Mouse (Mus musculus): ENCODE data around the gene Ube2z.
A peak's percentile ranks its signal among the peaks of the same experiment; 100 is the strongest.
"Not testable (repeated sequence)": the region's sequence is repeated elsewhere in the genome, so short reads cannot be mapped to it uniquely, and the experiment has no call there.

The Ube2z gene

GRCm38 (mm10) chr11:96065215-96065911 is at the start of gene Ube2z:
Gene Ube2z, minus strand, starts transcription at chr11:96065388.
- DNase-seq (ENCODE audit: low spot score), result peak; percentile 97

GRCm38 (mm10) chr11:96114077-96114476 is 48.9 kb upstream of the Ube2z start:
- no peak for DNase-seq (ENCODE audit: low spot score)

DNA sequence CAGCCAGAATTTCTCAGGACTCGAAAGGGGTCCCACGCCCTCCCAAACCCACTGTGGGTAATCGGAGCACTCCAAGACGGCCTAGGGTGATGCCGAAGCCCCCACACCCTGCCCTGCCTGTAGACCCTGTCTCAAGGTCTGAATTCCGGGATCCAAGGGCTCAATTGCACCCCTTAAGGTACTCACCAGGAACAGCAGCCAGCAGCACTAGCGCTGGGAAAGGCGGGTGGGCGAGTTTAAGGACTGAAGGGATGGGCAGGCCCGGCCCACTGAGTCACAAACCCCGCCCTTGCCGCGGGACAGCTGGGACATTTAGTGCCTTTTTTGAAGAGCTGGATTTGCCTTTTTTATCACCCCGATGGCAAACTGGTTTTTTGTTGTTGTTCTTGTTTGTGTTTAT is 46.6 kb upstream of the Ube2z start, which contains the start of gene Calcoco2:
Gene Calcoco2, minus strand, starts transcription at position 214 of the 400 bp plus-strand sequence.
- DNase-seq (ENCODE audit: low spot score), result no peak

DNA sequence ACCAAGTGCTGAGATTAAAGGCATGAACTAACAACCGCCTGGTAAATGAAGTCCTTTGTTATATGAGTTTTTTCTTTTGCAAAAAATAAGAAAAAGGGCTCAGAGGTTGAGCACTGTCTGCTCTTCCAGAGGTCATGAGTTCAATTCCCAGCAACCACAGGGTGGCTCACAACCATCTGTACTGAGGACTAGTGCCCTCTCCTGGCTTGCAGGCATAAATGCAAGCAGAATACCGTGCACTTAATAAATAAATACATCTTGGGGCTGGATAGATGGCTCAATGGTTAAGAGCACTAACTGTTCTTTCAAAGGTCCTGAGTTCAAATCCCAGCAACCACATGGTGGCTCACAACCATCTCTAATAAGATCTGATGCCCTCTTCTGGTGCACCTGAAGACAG is 45.8 kb upstream of the Ube2z start:
- DNase-seq (ENCODE audit: low spot score), result not testable (repeated sequence)

DNA sequence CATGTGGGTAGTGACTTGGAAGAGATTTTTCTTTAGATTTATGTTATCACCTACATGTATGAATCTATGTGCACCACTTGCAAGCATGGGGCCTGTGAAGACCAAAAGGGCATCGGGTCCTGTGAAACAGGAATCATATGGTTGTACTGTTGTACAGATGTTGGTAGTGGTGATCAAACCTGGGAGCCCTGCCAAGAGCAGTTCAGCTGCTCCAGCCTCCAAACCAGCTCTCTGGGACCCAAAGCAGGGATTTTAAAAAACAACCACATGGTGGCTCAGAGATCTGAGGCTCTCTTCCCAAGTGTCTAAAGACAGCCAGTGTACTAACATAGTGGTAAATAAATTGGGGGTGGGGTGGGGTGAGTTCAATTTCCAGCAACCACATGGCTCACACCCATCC is 43.2 kb upstream of the Ube2z start:
- no peak for DNase-seq (ENCODE audit: low spot score)

GRCm38 (mm10) chr11:96093361-96093760 is 28.2 kb upstream of the Ube2z start:
- peak; percentile 28 for DNase-seq (ENCODE audit: low spot score)

DNA sequence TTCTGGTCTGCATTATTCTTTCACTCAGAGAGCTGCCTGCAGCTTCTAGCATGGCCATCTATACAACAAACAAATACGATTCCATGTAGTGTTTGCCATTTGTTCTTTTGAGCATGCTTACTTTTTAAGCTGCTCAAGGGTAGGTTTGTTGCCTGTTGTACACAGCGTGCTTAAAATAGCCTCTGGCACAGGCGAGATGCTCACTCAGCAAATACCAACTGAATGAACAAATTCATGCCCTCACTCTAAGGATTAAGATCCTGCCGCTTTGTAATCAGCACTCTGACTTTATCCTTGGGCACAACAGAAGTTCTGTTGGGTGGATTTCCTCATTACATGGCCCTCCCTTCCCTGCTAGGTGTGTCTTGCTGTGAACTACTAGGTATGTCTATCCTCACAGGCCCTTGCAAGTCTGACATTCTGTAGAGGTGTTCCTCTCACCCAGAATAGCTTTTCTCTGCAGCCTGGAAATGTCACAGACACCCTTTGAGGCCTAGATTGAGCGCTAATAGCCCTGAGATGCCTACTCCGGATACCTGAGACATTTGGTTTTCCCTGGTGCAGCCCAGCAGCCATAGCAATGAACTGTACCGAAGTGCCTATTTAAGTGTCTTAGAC is 27.6 kb upstream of the Ube2z start:
- DNase-seq (ENCODE audit: low spot score), result no peak

DNA sequence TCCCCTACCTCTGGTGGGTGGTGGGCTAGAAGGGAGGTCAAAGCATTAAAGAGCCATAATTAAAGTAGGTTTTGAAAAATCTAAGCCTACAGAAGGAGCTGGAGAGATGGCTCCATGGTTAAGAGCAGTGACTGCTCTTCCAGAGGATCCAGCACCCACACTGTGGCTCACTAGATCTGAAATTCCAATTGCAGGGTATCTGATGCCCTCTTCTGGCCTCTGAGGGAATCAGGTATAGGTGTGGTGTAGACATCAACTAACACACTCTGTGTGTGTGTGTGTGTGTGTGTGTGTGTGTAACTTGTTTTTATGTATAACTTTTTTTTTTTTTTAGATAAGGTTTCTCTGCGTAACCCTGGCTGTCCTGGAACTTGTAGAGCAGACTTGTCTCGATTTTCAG is 25.9 kb upstream of the Ube2z start:
- DNase-seq (ENCODE audit: low spot score), result no peak

GRCm38 (mm10) chr11:96087981-96088380 is 22.8 kb upstream of the Ube2z start:
- no peak for DNase-seq (ENCODE audit: low spot score)

DNA sequence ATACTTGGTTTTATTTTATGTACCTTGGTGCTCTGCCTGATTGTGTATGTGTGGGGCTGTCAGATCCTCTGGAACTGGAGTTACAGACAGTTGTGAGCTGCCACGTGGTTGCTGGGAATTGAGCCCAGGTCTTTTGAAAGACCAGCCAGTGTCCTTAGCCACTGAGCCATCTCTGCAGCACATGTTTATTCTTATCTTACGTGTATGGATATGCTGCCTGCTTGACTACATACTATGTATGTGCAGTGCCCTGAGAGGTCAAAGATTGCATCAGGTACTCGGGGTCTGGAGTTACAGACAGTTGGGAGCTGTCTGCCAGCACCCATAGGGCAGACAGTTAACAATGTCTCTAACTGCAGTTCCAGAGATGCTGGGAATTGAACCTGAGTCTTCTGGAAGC is 17.5 kb upstream of the Ube2z start:
- DNase-seq (ENCODE audit: low spot score), result no peak

DNA sequence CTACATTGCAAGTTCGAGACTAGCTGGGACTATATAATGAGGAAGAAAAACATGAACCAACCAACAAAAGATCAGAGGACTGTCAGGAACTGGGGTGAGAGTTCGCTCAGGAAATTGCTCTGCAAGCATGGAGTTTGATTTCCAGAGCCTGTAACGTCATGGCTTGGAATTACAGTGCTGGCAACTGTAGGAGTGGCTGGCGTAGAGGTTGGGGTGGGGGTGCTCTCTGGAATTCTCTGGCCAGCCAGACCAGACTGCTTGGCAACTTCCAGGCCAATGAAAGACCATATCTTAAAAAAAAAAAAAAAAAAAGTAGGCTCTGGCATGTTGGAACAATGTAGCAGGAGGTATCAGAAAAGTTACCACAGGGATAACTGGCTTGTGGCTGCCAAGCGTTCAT is 15.5 kb upstream of the Ube2z start:
- DNase-seq (ENCODE audit: low spot score), result no peak

DNA sequence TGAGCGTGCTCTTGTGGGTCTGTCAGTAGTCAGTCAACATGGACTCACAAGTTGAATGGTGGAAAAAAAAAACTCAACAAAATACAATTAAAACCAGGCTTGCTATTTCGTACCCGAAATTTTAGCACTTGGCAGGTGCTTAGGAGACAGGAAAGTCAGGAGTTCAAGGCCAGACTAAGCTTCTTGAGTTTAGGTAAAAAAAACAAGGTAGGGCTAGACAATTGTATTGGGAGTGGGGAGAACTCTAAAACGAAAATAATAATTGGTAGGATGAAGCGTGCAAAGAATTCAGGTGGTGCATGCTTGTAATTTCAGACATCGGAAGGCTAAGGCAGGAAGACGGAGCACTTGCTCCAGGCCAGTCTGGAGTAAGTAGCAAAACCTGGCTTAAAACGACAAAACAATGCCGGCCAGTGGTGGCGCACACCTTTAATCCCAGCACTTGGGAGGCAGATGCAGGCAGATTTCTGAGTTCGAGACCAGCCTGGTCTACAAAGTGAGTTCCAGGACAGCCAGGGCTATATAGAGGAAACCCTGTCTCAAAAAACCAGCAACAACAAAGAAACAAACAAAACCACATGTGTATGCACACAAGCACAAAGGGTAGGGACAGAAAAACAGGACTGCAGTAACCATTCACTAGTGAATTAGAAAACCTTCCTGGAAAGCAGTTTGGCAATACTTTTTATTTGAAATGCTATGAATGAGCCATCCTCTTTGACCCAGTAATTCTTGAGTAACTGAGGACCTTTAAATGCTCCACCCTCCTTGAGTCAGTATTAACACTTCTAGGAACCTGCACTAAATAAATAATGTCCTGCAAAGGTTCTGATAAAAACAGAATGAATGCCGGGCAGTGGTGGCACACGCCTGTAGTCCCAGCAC is 11.3 kb upstream of the Ube2z start:
- DNase-seq (ENCODE audit: low spot score), result no peak

GRCm38 (mm10) chr11:96075509-96076220 is 10.5 kb upstream of the Ube2z start, which contains the start of gene Atp5g1:
Gene Atp5g1, minus strand, starts transcription at chr11:96075670.
- DNase-seq (ENCODE audit: low spot score), result peak; percentile 85

DNA sequence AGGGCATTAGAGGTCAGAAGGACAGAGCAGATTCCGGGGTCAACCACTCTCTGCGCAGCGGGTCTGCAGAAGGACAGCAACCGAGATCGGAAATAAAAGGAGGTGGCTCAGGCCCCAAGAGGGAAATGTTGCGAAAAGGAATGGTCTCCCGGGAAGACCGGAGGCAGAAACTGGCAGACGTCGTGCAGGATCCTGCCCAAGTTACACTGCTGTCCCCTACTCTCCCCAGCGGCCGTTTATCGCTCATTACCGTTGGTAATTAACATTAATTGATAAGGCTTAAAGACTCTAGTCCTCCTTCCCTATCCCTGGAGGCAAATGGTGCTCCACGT is 10.0 kb upstream of the Ube2z start:
- DNase-seq (ENCODE audit: low spot score), result no peak

DNA sequence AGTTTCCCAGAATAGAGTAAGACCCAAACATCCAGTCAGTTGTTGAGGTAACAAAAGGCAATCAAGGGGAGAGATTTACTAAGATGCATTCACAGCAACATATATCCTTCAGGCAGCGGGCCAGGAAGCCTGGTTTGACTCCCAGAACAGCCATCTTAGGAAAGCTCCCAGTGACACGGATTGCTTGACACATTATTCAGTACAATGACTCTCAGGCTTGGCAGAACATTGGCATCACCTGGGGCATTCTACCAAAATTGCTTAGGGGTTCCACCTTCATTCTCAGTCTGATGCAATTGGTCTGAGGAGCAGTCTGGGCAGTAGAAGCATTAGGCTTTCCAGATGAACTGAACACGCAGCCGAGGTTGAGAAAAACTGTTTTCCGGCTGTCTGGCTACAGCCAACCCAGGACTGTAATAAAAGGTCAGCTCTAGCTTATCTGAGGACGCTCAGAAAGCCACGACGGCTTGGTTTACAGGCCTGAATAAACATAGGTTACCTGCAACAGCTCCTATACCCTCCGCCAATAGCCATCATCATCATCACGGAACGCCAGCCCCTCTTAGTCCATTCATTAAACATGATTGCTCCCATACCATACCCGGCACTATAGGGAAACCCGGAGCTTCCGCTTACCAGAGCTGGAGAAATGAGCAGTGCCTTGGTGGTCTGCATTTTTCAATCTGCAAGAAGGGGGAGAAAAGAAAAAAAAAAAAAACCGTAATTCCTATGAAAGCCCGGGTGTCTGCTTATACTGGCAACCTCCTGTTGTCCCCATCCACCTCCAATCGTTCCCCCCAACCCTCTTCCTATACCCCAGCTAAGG is 9.4 kb upstream of the Ube2z start:
- no peak for DNase-seq (ENCODE audit: low spot score)

GRCm38 (mm10) chr11:96073295-96073993 is 8.3 kb upstream of the Ube2z start:
- no peak for DNase-seq (ENCODE audit: low spot score)

- DNase-seq (ENCODE audit: low spot score), result no peak
Measured at GRCm38 (mm10) chr11:96071013-96071412, 5.8 kb upstream of the Ube2z start.

- DNase-seq (ENCODE audit: low spot score), result no peak
Measured at GRCm38 (mm10) chr11:96070353-96070752, 5.2 kb upstream of the Ube2z start.

DNA sequence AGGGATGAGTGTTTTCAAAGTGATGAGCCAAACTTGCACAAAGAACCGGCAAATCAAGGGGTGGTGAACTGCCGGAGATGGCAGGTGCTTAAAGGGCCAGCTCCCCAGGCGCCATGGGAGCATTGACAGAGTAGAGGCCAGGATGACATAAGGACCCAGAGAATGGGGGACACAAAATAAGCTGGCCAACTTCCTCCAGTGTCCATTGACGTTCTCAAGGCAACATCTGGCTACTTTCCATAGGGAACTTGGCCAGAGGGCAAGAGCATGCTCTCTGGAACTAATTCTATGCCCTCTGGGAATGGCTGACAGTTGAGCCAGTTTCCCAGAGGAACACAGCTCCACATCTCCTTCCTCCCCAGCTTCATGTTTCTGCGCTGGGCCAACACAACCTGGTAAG is 3.0 kb upstream of the Ube2z start:
- no peak for DNase-seq (ENCODE audit: low spot score)

- no peak for DNase-seq (ENCODE audit: low spot score)
Measured at GRCm38 (mm10) chr11:96064521-96065214, 520 bp downstream of the Ube2z start.

All from urinary bladder, postnatal 25 days (tissue).